Mouse (Mus musculus) olfactory bulb, adult 2 months (tissue): ENCODE measurements around the gene Nucb1. TPM values are rescaled to one million over a fixed set of nuclear protein-coding genes. Genes with fewer than 3 reads are reported as not detected.
"Not testable (repeated sequence)": the region's sequence is repeated elsewhere in the genome, so short reads cannot be mapped to it uniquely, and the experiment has no call there.

Experiments
- H3K27ac ChIP-seq: fragments of 200-500 bp; 2 replicates; pipeline ENCODE4 v1.5.1; 2012; ENCODE audit warnings: low read depth, low read length; ENCODE audit not compliant: insufficient read depth
- H3K4me1 ChIP-seq: fragments of 200-500 bp; 2 replicates; pipeline ENCODE4 v1.6.1; 2012; ENCODE audit warnings: low read length; ENCODE audit not compliant: control insufficient read depth, insufficient read depth
- H3K4me3 ChIP-seq: fragments of 200-500 bp; 2 replicates; pipeline ENCODE4 v1.5.1; 2012; ENCODE audit warnings: mild to moderate bottlenecking, low read depth, low read length, moderate library complexity; ENCODE audit not compliant: insufficient read depth
- CTCF ChIP-seq: fragments of 200-500 bp; IDR thresholded peaks from 2 replicates; pipeline ENCODE4 v1.5.1; 2012; ENCODE audit warnings: low read depth, mild to moderate bottlenecking, low read length, moderate library complexity; ENCODE audit not compliant: insufficient read depth
- POLR2A ChIP-seq: fragments of 200-500 bp; IDR thresholded peaks from 2 replicates; pipeline ENCODE4 v1.6.1; 2012; ENCODE audit warnings: mild to moderate bottlenecking, low read depth, low read length, moderate library complexity; ENCODE audit not compliant: insufficient read depth
- WGBS: fragments of 180-500 bp; shearing (Covaris S2); methylation state at CpG from one replicate; pipeline ENCODE4 v1.1.7; 2018; 5-methylcytosine and 5-hydroxymethylcytosine counted together
- polyA plus RNA-seq: library from polyadenylated mRNA; stranded (reverse); fragments of >200 nt; gene quantifications from 2 replicates; pipeline ENCODE4 v1.2.4, GENCODE M21; 2012; ENCODE audit warnings: low replicate concordance; ENCODE audit not compliant: missing spikeins, insufficient read depth, insufficient read length

The Nucb1 gene
- polyA plus RNA-seq, 1 experiment = not detected

GRCm38 (mm10) chr7:45470869-45471268, 39.3 kb downstream of the Nucb1 start:
- peaks cover 8% of the 10 kb centered on the region for H3K4me1 ChIP-seq
- WGBS = under 1% methylated on average over 3 of the region's 3 CpGs
- H3K4me3 ChIP-seq = no peak overlapping the region
- no peak for TF ChIP-seq POLR2A
- no peak for TF ChIP-seq CTCF
- no peak overlapping the region for H3K27ac ChIP-seq

GRCm38 (mm10) chr7:45467090-45467670, 43.0 kb downstream of the Nucb1 start:
- H3K4me3 ChIP-seq = peak overlapping the region; percentile 75
- 43% methylated on average over 7 of the region's 7 CpGs for WGBS
- 0 out of 2 replicates have a peak overlapping the region, but pooled peaks have one; percentile 27 for H3K27ac ChIP-seq
- peaks cover 14% of the 10 kb centered on the region for H3K4me1 ChIP-seq
- TF ChIP-seq POLR2A (no peak), CTCF (no peak)

- H3K27ac ChIP-seq = peak within 1 kb of the TSS; percentile 52; the same call in 1 of the 2 replicates
- peak within 1 kb of the TSS; percentile 75 for H3K4me3 ChIP-seq
- WGBS = under 1% methylated on average over 57 of the region's 58 CpGs
- peaks cover 14% of the 10 kb centered on the region for H3K4me1 ChIP-seq
- peak; percentile 91 for TF ChIP-seq POLR2A
- no peak for TF ChIP-seq CTCF
Observed at GRCm38 (mm10) chr7:45466283-45467089, 43.7 kb downstream of the Nucb1 start, which contains the start of gene Bax. Bax (minus strand) TSS chr7:45466898.

GRCm38 (mm10) chr7:45465549-45465948, 44.7 kb downstream of the Nucb1 start:
- Histone ChIP-seq H3K4me3 (peak overlapping the region; percentile 75), H3K27ac (no peak overlapping the region), H3K4me1 (peaks cover 20% of the 10 kb centered on the region)
- 70% methylated on average over 9 of the region's 9 CpGs for WGBS
- TF ChIP-seq POLR2A (no peak), CTCF (no peak)

GRCm38 (mm10) chr7:45465112-45465511, 45.1 kb downstream of the Nucb1 start:
- 94% methylated on average over 12 of the region's 12 CpGs for WGBS
- H3K4me3 ChIP-seq = no peak overlapping the region
- H3K27ac ChIP-seq = no peak overlapping the region
- TF ChIP-seq CTCF = no peak
- peaks cover 23% of the 10 kb centered on the region for H3K4me1 ChIP-seq

- no peak overlapping the region for H3K27ac ChIP-seq
- WGBS = 88% methylated on average over 7 of the region's 7 CpGs
- TF ChIP-seq CTCF (no peak), POLR2A (no peak)
- H3K4me3 ChIP-seq = no peak overlapping the region
- peaks cover 23% of the 10 kb centered on the region for H3K4me1 ChIP-seq
Observed at GRCm38 (mm10) chr7:45463987-45464778, 46.0 kb downstream of the Nucb1 start.

GRCm38 (mm10) chr7:45462868-45463267, 47.3 kb downstream of the Nucb1 start:
- H3K4me3 ChIP-seq, H3K27ac ChIP-seq: not testable (repeated sequence)
- 78% methylated on average over 4 of the region's 4 CpGs for WGBS
- peaks cover 26% of the 10 kb centered on the region for H3K4me1 ChIP-seq

GRCm38 (mm10) chr7:45462325-45462724, 47.9 kb downstream of the Nucb1 start:
- peaks cover 30% of the 10 kb centered on the region for H3K4me1 ChIP-seq
- no peak overlapping the region for H3K27ac ChIP-seq
- WGBS = 86% methylated on average over 4 of the region's 4 CpGs
- TF ChIP-seq POLR2A (no peak), CTCF (no peak)
- H3K4me3 ChIP-seq = no peak overlapping the region

GRCm38 (mm10) chr7:45461781-45462180, 48.4 kb downstream of the Nucb1 start:
- Histone ChIP-seq H3K4me3 (no peak overlapping the region), H3K4me1 (peaks cover 35% of the 10 kb centered on the region), H3K27ac (no peak overlapping the region)
- WGBS = 92% methylated on average over 4 of the region's 4 CpGs
- TF ChIP-seq CTCF (no peak), POLR2A (no peak)
